Mouse (Mus musculus) neural tube, embryonic 12.5 days (tissue): ENCODE measurements around the gene Shank3. TPM values are rescaled to one million over a fixed set of nuclear protein-coding genes. Genes with fewer than 3 reads are reported as not detected.

ENCODE experiments used
- ATAC-seq: fragments of 200-750 bp; cut with Nextera tagmentation; 2 replicates; pipeline ENCODE4 v1.8.0; 2017; ENCODE audit warnings: low read depth, mild to moderate bottlenecking, moderate TSS enrichment, moderate library complexity; ENCODE audit not compliant: low FRiP score
- H3K27ac ChIP-seq: fragments of 300-500 bp; sonication (generic); 2 replicates; pipeline ENCODE4 v1.5.1; 2016
- H3K27me3 ChIP-seq: fragments of 300-500 bp; sonication (generic); replicated peaks from 2 replicates; pipeline ENCODE4 v1.6.1; 2016; ENCODE audit warnings: mild to moderate bottlenecking
- H3K36me3 ChIP-seq: fragments of 300-500 bp; sonication (generic); 2 replicates; pipeline ENCODE4 v1.6.1; 2016; ENCODE audit warnings: mild to moderate bottlenecking
- H3K4me1 ChIP-seq: fragments of 300-500 bp; sonication (generic); 2 replicates; pipeline ENCODE4 v1.6.1; 2016
- H3K4me2 ChIP-seq: fragments of 300-500 bp; sonication (generic); replicated peaks from 2 replicates; pipeline ENCODE4 v1.6.1; 2016; ENCODE audit warnings: mild to moderate bottlenecking
- H3K4me3 ChIP-seq: fragments of 300-500 bp; sonication (generic); 2 replicates; pipeline ENCODE4 v1.5.1; 2016
- H3K9ac ChIP-seq: fragments of 300-500 bp; sonication (generic); 2 replicates; pipeline ENCODE4 v1.6.1; 2016; ENCODE audit warnings: mild to moderate bottlenecking
- H3K9me3 ChIP-seq: fragments of 300-500 bp; sonication (generic); 2 replicates; pipeline ENCODE4 v1.6.1; 2016; ENCODE audit warnings: mild to moderate bottlenecking
- WGBS: fragments of 180-500 bp; shearing (Covaris S2); methylation state at CpG from one replicate; pipeline ENCODE4 v1.1.7; 2016; 5-methylcytosine and 5-hydroxymethylcytosine counted together
- polyA plus RNA-seq: library from polyadenylated mRNA; unstranded; fragments of >200 nt; fragmentation: Nextera tagmentation; extraction: Ambion mirVana; gene quantifications from 2 replicates; pipeline ENCODE4 v1.2.1, GENCODE M21; 2016

Gene Shank3
- polyA plus RNA-seq, 1 experiment from 2014 or later = 4.8 TPM

DNA sequence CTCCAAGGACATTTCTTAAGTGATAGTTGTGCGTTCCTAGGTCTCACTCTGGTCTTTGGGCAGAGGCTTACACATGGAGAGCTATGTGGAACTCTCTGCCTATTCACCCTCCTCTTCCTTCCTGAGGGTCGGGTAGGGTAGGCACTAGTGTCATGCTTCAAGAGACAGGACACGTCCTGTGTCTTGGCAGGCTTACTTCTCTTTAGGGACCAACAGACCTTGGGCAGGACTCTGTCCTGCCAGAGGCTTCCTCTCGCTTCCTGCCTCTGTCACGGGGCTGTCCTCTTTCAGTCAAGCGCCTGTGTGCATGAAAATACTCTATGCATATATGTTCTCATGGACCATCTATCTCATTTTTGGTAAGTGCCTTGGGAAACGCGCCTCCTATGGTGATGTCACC lies 8.3 kb downstream of the Shank3 start:
- H3K4me1 ChIP-seq = no peaks in the 10 kb centered on the region
- no peaks in the 10 kb centered on the region for H3K9me3 ChIP-seq
- ATAC-seq = no peak
- peaks cover 22% of the 10 kb centered on the region for H3K36me3 ChIP-seq
- H3K27ac ChIP-seq = no peak overlapping the region
- no peaks in the 10 kb centered on the region for H3K27me3 ChIP-seq
- no peak overlapping the region for H3K4me3 ChIP-seq
- WGBS = 90% methylated on average over 8 of the region's 8 CpGs
- H3K9ac ChIP-seq = no peak overlapping the region
- no peak overlapping the region for H3K4me2 ChIP-seq

DNA sequence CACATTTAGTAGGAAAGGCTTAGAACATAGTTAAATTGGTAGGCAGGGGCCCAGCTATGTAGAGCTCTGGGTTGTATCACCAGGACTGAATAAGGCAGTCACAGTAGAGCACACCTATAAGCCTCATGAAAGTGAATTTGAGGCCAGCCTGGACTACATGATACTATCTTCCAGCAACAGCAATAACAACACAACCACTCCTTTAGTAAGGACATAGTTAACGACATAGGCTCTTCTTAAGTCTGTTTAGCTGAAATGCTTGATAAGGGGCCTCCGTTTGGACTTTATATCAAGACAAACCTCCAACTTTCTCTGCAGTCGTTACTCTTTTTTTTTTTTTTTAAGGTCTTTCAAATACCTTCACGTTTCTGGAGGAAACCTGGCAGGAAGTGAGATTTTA lies 13.3 kb downstream of the Shank3 start:
- Histone ChIP-seq H3K36me3 (no peaks in the 10 kb centered on the region; the same call in 1 of the 2 replicates), H3K9me3 (no peaks in the 10 kb centered on the region), H3K4me2 (no peak overlapping the region), H3K4me1 (no peaks in the 10 kb centered on the region), H3K27ac (no peak overlapping the region), H3K4me3 (no peak overlapping the region), H3K27me3 (no peaks in the 10 kb centered on the region), H3K9ac (no peak overlapping the region)
- no peak for ATAC-seq
- WGBS = 82% methylated on average over 4 of the region's 4 CpGs

DNA sequence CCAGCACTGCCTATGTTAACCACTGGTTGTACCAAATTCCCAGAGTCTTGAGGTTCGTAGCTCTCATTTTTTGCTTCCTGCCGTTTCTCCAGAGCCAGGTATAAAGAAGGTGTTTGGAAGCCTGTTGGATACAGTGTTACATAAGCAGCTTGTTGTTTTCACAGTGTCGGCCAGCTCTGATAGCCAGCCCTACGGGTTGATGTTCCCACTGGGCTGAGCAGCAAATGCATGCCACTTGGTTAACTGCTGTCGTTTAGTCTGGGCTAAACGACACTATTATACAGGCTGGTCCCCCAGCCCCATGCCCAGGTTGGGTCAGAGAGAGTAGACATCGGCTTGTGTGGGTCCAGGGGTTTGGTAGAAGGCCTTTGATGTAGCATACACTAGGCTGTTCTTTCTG lies 22.5 kb downstream of the Shank3 start:
- WGBS = 59% methylated on average over 7 of the region's 7 CpGs
- H3K27ac ChIP-seq = no peak overlapping the region
- no peak overlapping the region for H3K4me3 ChIP-seq
- H3K27me3 ChIP-seq = peaks cover 37% of the 10 kb centered on the region
- H3K4me2 ChIP-seq = no peak overlapping the region
- ATAC-seq = no peak
- H3K9me3 ChIP-seq = no peaks in the 10 kb centered on the region
- H3K9ac ChIP-seq = no peak overlapping the region
- peaks cover 11% of the 10 kb centered on the region for H3K4me1 ChIP-seq
- no peaks in the 10 kb centered on the region for H3K36me3 ChIP-seq

DNA sequence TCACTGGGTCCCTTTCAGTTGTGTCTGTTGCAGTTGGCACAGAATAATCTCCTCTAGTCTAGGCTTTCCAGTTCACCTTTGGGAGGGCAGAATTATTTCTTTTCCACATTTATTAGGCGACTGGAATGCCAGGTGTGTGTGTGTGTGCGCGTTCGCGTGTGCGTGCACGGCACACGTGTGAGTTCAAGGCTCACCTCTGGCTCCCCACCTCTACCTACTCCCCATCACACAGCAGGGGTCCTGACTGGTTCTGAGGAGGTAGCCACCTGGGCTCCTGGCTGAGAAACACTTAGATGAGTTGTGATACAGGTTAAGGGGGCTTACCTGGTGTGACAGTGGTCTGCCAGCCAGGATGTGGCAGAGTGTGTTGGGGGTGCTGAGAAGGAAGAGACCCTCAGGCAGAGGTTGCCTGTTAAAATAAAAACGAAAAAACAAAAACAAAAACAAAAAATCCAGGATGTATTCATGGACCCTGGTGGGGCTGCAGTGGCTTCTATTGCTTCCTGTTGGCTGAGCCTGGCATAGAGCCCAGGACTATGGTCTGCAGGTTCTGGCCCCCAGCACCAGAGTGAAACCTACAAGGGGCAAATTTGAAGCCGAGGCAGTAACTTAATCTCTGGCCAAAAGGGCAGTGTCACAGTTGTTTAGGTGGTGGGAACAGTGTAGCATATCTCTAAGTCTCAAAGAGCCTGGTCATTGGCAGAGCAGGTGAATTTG lies 23.3 kb downstream of the Shank3 start:
- Histone ChIP-seq H3K4me2 (peak overlapping the region; percentile 96), H3K9me3 (no peaks in the 10 kb centered on the region), H3K4me3 (no peak overlapping the region), H3K27me3 (peaks cover 37% of the 10 kb centered on the region), H3K4me1 (peaks cover 11% of the 10 kb centered on the region), H3K36me3 (no peaks in the 10 kb centered on the region), H3K9ac (no peak overlapping the region), H3K27ac (no peak overlapping the region)
- 88% methylated on average over 10 of the region's 10 CpGs for WGBS
- no peak for ATAC-seq

DNA sequence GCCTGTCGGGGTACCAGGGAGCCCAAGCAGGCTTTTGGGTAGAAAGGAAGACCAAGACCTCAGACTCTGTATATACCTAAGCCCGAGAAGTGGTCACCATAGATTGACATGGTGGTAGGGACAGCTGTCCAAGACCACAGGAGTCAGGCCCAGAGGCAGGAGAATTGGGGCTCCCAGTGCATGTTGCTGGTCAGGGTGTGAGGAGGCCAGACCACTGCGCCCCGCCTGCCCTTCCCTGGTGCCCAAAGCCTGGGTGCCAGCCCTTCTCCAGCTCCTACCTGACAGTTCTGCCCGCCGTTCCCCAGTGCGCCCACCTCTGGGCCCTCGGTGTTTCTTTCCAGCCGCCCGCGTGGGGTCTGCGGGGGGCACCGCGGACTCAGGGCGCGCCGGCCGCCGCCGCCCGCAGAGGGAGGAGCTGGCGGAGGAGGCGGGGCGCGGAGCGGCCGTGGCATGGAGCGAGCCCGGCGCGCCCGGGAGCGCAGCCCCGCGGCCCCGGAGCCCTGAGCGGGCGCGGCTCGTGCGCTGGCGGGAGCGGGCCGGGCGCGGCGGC lies 23.9 kb downstream of the Shank3 start:
- Histone ChIP-seq H3K4me3 (peak overlapping the region; percentile 55), H3K9me3 (no peaks in the 10 kb centered on the region), H3K4me2 (peak overlapping the region; percentile 96), H3K27ac (no peak overlapping the region), H3K9ac (no peak overlapping the region), H3K27me3 (peaks cover 37% of the 10 kb centered on the region), H3K36me3 (no peaks in the 10 kb centered on the region), H3K4me1 (peaks cover 11% of the 10 kb centered on the region)
- no peak for ATAC-seq
- 4% methylated on average over 41 of the region's 47 CpGs for WGBS

DNA sequence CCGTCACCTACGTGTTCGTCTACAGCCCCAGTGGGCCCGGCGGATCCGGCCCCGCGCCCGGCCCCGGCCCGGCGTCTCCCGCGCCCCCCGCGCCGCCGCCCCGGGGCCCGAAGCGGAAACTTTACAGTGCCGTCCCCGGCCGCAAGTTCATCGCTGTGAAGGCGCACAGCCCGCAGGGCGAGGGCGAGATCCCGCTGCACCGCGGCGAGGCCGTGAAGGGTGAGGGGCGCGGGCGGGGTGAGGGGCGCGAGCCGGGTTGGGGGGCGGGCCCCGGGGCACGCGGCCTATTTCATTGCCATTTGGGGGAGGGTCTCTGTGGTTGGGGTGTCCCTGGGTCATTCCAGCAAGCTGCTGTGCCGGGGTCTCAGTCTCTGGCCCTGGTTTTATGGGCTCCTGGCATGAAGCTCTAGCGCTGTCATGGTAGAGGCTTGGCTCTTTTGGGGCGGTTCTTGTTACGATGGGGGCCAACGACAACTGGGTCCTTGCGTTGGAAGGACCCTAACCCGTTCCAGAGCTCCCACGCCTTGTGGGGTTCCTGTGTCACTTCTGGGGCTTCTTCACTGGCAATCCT lies 24.7 kb downstream of the Shank3 start:
- Histone ChIP-seq H3K4me1 (peaks cover 11% of the 10 kb centered on the region), H3K9ac (peak overlapping the region; percentile 51), H3K4me3 (peak overlapping the region; percentile 55), H3K4me2 (peak overlapping the region; percentile 96), H3K9me3 (no peaks in the 10 kb centered on the region), H3K36me3 (no peaks in the 10 kb centered on the region), H3K27ac (no peak overlapping the region), H3K27me3 (peaks cover 37% of the 10 kb centered on the region)
- no peak for ATAC-seq
- WGBS = 4% methylated on average over 51 of the region's 52 CpGs

DNA sequence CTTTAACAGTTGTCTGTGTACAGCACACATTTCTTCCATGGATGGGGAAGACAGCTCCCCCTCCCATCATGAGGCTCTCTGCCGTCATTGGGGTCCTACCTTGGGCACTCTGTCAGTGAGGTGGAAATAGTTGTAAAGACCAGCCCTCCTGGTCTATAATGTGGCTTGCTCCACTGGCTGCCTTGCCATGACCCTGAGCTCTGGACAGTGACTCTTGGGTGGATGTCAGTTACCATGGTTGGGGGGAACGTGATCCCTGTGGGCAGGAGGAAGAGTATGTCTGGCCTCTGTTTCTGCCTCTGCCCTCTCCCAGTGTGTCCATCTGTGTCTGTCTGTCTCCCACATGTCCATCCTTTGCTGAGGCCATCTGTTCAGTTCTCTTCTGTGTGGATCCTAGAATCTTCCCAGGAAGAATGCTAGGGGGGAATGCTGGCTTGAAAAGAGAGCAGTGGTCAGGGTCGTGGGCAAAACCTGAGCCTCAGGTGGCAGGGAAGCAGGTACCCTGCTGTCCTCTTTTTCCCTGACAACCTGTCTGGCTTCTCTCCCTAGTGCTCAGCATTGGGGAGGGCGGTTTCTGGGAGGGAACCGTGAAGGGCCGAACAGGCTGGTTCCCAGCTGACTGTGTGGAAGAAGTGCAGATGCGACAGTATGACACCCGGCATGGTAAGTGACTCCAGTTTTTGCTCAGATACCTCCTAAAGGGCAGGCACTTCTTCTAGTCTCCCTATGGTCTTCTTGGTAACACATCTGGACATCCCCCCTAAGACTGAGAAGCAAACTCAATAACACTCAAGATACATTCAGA lies 25.4 kb downstream of the Shank3 start:
- H3K4me2 ChIP-seq = peak overlapping the region; percentile 96
- no peaks in the 10 kb centered on the region for H3K9me3 ChIP-seq
- H3K4me1 ChIP-seq = peaks cover 11% of the 10 kb centered on the region
- 67% methylated on average over 8 of the region's 8 CpGs for WGBS
- peaks cover 37% of the 10 kb centered on the region for H3K27me3 ChIP-seq
- ATAC-seq = no peak
- H3K27ac ChIP-seq = no peak overlapping the region
- no peak overlapping the region for H3K4me3 ChIP-seq
- H3K36me3 ChIP-seq = no peaks in the 10 kb centered on the region
- no peak overlapping the region for H3K9ac ChIP-seq

DNA sequence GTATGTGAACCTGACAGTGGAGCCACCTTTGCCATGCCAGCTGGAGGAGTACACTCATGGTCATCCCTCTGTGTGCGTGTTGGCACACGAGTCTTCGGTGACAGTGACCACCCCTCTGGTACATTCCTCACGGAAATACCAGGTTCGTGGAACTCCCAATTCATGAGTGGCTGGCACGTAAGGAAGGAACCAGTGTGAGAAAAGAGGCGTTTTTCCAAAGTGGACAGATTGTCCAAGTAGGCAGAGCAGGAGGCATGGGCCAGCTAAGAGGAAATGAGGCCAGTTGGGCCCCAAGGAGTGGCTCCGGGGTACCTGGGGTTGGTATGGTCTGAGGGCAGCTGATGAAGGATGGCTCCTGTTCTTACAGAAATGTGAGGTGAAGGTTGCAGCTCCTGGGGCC lies 26.0 kb downstream of the Shank3 start:
- H3K36me3 ChIP-seq = no peaks in the 10 kb centered on the region
- no peaks in the 10 kb centered on the region for H3K9me3 ChIP-seq
- ATAC-seq = no peak
- 91% methylated on average over 8 of the region's 8 CpGs for WGBS
- no peak overlapping the region for H3K4me2 ChIP-seq
- peaks cover 37% of the 10 kb centered on the region for H3K27me3 ChIP-seq
- no peak overlapping the region for H3K4me3 ChIP-seq
- no peak overlapping the region for H3K9ac ChIP-seq
- H3K27ac ChIP-seq = no peak overlapping the region
- H3K4me1 ChIP-seq = peaks cover 11% of the 10 kb centered on the region

DNA sequence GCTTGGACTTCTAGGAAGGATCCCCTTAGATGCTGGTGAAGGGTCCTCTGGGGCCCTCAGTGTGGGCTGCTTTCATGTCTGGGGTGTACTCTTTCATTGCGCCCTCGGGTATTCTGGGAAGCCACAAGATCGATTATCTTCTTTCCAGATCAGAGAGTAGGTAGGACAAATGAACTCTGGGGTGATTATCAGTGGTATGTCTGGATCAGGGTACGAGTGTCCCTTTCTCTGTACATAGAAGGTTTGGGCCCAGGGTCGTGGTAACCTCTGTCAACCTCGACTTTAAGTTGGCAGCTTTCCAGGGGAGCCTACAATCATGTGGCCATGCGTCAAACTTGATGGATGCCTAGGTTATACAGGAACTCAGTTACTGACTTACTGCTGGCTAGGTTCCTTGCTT lies 26.5 kb downstream of the Shank3 start:
- Histone ChIP-seq H3K27me3 (peaks cover 37% of the 10 kb centered on the region), H3K9ac (no peak overlapping the region)
- ATAC-seq = no peak

DNA sequence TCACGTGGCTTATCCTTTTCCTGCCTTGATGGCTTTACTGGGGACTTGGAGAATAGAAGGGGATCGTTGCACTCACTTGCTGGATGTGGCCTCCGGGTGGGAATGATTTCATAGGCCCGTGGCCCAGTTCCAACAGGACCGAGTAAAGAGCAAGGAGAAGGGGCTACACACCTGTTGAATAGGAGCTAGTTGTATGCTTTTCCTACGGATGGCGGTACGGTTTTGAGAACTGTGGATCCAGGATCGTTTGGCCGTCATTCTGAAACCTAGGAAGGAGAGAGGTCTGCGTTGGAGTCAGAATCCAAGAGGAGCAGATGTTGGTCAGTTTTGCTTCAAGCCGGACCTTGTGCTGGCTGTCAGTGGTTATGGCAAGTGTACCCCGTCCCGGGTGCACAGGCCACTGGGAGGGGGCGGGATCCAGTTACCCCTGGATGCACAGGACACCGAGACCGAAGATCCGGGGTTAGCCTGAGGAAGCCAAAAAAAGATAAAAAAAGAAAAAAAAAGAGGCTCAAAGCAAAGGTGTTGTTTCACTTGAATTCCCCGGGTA lies 27.4 kb downstream of the Shank3 start:
- no peak for ATAC-seq
- H3K4me3 ChIP-seq = no peak overlapping the region
- peaks cover 11% of the 10 kb centered on the region for H3K4me1 ChIP-seq
- H3K27me3 ChIP-seq = peaks cover 37% of the 10 kb centered on the region
- WGBS = 91% methylated on average over 19 of the region's 19 CpGs
- no peak overlapping the region for H3K4me2 ChIP-seq
- H3K36me3 ChIP-seq = no peaks in the 10 kb centered on the region
- H3K27ac ChIP-seq = no peak overlapping the region
- no peak overlapping the region for H3K9ac ChIP-seq
- H3K9me3 ChIP-seq = no peaks in the 10 kb centered on the region

More for the DNA sequence above, 26.5 kb downstream of the Shank3 start:
- H3K4me2 ChIP-seq = no peak overlapping the region
- H3K4me3 ChIP-seq = no peak overlapping the region
- no peaks in the 10 kb centered on the region for H3K36me3 ChIP-seq
- 76% methylated on average over 7 of the region's 7 CpGs for WGBS
- H3K9me3 ChIP-seq = no peaks in the 10 kb centered on the region
- H3K27ac ChIP-seq = no peak overlapping the region
- peaks cover 11% of the 10 kb centered on the region for H3K4me1 ChIP-seq

DNA sequence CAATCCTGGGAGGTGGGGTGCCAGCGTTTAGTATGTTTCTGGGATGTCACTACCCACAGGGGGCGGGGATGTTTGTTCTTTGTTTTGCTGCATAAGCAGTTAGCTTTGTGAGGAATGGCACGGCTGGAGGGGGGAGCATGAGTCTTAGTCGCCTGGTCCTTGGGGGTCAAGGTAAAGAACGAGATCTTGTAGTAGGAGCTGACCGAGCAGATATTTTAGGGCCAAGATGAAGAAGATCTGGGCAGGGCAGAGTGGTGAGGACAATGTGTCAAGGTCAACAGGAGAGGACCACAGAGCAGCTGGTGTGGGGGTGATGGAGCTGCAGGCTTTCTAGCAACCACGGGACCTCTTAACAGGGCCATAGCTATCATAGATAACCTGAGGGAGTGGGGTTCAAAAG lies 28.0 kb downstream of the Shank3 start:
- H3K4me3 ChIP-seq = no peak overlapping the region
- no peak for ATAC-seq
- 77% methylated on average over 7 of the region's 7 CpGs for WGBS

More for the DNA sequence above, 28.0 kb downstream of the Shank3 start:
- no peaks in the 10 kb centered on the region for H3K36me3 ChIP-seq
- peaks cover 31% of the 10 kb centered on the region for H3K27me3 ChIP-seq
- no peak overlapping the region for H3K4me2 ChIP-seq
- H3K27ac ChIP-seq = no peak overlapping the region
- H3K4me1 ChIP-seq = peaks cover 17% of the 10 kb centered on the region
- H3K9ac ChIP-seq = no peak overlapping the region
- H3K9me3 ChIP-seq = no peaks in the 10 kb centered on the region
